8 mouse cellular contexts compared by ENCODE assay signal in the genomic region with DNA sequence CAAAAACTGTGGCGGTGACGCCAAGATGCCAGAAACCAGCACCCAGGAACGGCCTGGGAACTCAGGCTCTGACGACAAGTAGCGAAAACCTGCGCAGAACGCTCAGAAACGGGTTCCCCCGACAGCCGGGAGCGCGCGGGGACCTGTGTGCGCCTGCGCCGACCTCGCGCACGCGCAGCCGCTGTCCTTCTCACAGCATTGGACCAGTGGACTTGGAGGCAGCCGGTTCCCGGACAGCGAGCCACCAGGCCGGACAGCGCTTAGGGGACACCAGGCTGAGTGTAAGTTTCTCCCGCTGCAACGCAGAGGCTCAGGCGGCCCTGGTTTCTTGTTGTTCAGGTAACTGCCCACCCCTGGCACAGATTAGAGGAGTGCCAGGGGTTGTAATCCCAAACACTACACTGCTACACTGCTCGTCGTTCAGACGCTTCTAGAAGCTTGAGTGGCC. TPM values are rescaled to one million over a fixed set of nuclear protein-coding genes. Genes with fewer than 3 reads are reported as not detected.
DNase-seq lines count a peak whose midpoint lies in the region; ATAC-seq lines count a peak whose summit lies in the region.

A gene (plus strand): TSS at position 167 of the 448 bp plus-strand sequence.

- peaks cover 21% of the 10 kb centered on the region for H3K4me1 ChIP-seq in intestine, embryonic 14.5 days (replicated peaks; ENCODE audit: control insufficient read depth, insufficient read depth, low read length)

- peaks cover 3% of the 10 kb centered on the region for H3K36me3 ChIP-seq in intestine, embryonic 14.5 days (ENCODE audit: control insufficient read depth, insufficient read depth, low read length)

- H3K27ac ChIP-seq in intestine, embryonic 14.5 days (ENCODE audit: low read depth), result peak within 1 kb of the TSS; percentile 70

- WGBS in intestine, embryonic 14.5 days, result under 1% methylated on average over 32 of the region's 32 CpGs

- H3K27me3 ChIP-seq in intestine, embryonic 14.5 days (replicated peaks; ENCODE audit: control insufficient read depth, insufficient read depth, low read length), result no peaks in the 10 kb centered on the region

- peak within 1 kb of the TSS; percentile 57 for H3K9ac ChIP-seq in intestine, embryonic 14.5 days (ENCODE audit: low read length)

- ATAC-seq in intestine, embryonic 14.5 days (replicated peaks; ENCODE audit: low FRiP score, low TSS enrichment, low read depth), result peak; percentile 68

- no peaks in the 10 kb centered on the region for H3K9me3 ChIP-seq in intestine, embryonic 14.5 days (ENCODE audit: control insufficient read depth, low read length)

- intact Hi-C loops in gastrocnemius, postnatal 14 days (cut with DNase I; ENCODE audit: low total_unique reads), result no loop called here
- intact Hi-C loops in left cerebral cortex, postnatal 14 days (cut with DNase I), result no loop called here

- H3K4me3 ChIP-seq in intestine, embryonic 14.5 days (ENCODE audit: low read depth, low read length), result peak within 1 kb of the TSS; percentile 61

- peak within 1 kb of the TSS; percentile 84 for H3K4me2 ChIP-seq in intestine, embryonic 14.5 days (ENCODE audit: low read length)

- peak; percentile 91 for DNase-seq in adipocyte (ENCODE audit: low spot score)
- DNase-seq in embryo, embryonic 10 days (ENCODE audit: low spot score), result peak; percentile 96
- DNase-seq in gastrocnemius, postnatal 14 days, result peak; percentile 88
- DNase-seq in intestine, embryonic 14.5 days (ENCODE audit: low spot score), result peak; percentile 90
- peak; percentile 88 to 89 for DNase-seq in left cerebral cortex, postnatal 14 days (ENCODE audit: low spot score in 2 of 2)
- peak; percentile 93 for DNase-seq in mesoderm, embryonic 11.5 days (ENCODE audit: low read depth, low spot score)
- peak; percentile 83 to 84 for DNase-seq in right cerebral cortex, postnatal 36 days (ENCODE audit: low spot score in 2 of 2)
- DNase-seq in yolk sac, embryonic 10.5 days (ENCODE audit: low spot score), result peak; percentile 91

RNA-seq across cellular contexts. Expression of the gene that starts here (rescaled TPM):
- total RNA-seq in gastrocnemius, postnatal 14 days (2021), result 10 to 100 TPM; 12.1 to 16.8 TPM
- polyA plus RNA-seq in intestine, embryonic 14.5 days (2014; fragmentation: Nextera tagmentation; extraction: Ambion mirVana), result 52.3 and 52.6 TPM in 2 replicates
- total RNA-seq in left cerebral cortex, postnatal 14 days (2021), result 10 to 100 TPM; 77.2 to 80.1 TPM

Comparison
In these comparisons a context has a peak if more than half of its experiments do, and no peak if none do; other contexts are left out.
1. Peak in every context shown above with its lines: DNase-seq, ATAC-seq, H3K4me3 ChIP-seq and H3K27ac ChIP-seq.
2. RNA of the gene that starts here (total RNA-seq): 77.2 to 80.1 TPM in left cerebral cortex, postnatal 14 days; 12.1 to 16.8 TPM in gastrocnemius, postnatal 14 days; every median in the first group is over 4 times any median in the second.